Mouse (Mus musculus) skeletal muscle tissue, postnatal 0 days (tissue): Measurements from ENCODE around the gene Gm21616. TPM values are rescaled to one million over a fixed set of nuclear protein-coding genes. Genes with fewer than 3 reads are reported as not detected.

Source experiments
- polyA plus RNA-seq: library from polyadenylated mRNA; unstranded; fragments of >200 nt; fragmentation: Nextera tagmentation; extraction: Ambion mirVana; gene quantifications from 2 replicates; pipeline ENCODE4 v1.2.1, GENCODE M21; 2015

Gene Gm21616
- polyA plus RNA-seq = not detected in 2 replicates

GRCm38 (mm10) chrX:125435242-125435641 lies at the start of gene Gm21616:
Gene Gm21616 (plus strand): TSS chrX:125435542.

